Mouse (Mus musculus) hindbrain, embryonic 12.5 days (tissue): ENCODE data around the gene Etl4. TPM values are rescaled to one million over a fixed set of nuclear protein-coding genes. Genes with fewer than 3 reads are reported as not detected.

Experiments used
- ATAC-seq: fragments of 200-750 bp; cut with Nextera tagmentation; 2 replicates; pipeline ENCODE4 v1.8.0; 2017; ENCODE audit warnings: moderate TSS enrichment; ENCODE audit not compliant: low FRiP score
- H3K27ac ChIP-seq: fragments of 300-500 bp; sonication (generic); 2 replicates; pipeline ENCODE4 v1.5.1; 2016; ENCODE audit warnings: mild to moderate bottlenecking
- H3K27me3 ChIP-seq: fragments of 300-500 bp; sonication (generic); 2 replicates; pipeline ENCODE4 v1.6.1; 2016; ENCODE audit warnings: mild to moderate bottlenecking
- H3K36me3 ChIP-seq: fragments of 300-500 bp; sonication (generic); 2 replicates; pipeline ENCODE4 v1.6.1; 2016; ENCODE audit warnings: mild to moderate bottlenecking
- H3K4me1 ChIP-seq: fragments of 300-500 bp; sonication (generic); 2 replicates; pipeline ENCODE4 v1.6.1; 2016
- H3K4me2 ChIP-seq: fragments of 300-500 bp; sonication (generic); replicated peaks from 2 replicates; pipeline ENCODE4 v1.6.1; 2016; ENCODE audit warnings: mild to moderate bottlenecking
- H3K4me3 ChIP-seq: fragments of 300-500 bp; sonication (generic); 2 replicates; pipeline ENCODE4 v1.5.1; 2016; ENCODE audit warnings: mild to moderate bottlenecking
- H3K9ac ChIP-seq: fragments of 300-500 bp; sonication (generic); 2 replicates; pipeline ENCODE4 v1.6.1; 2016; ENCODE audit warnings: mild to moderate bottlenecking, moderate library complexity
- H3K9me3 ChIP-seq: fragments of 300-500 bp; sonication (generic); replicated peaks from 2 replicates; pipeline ENCODE4 v1.6.1; 2016; ENCODE audit warnings: mild to moderate bottlenecking
- WGBS: fragments of 180-500 bp; shearing (Covaris S2); methylation state at CpG from one replicate; pipeline ENCODE4 v1.1.7; 2016; 5-methylcytosine and 5-hydroxymethylcytosine counted together
- polyA plus RNA-seq: library from polyadenylated mRNA; unstranded; fragments of >200 nt; fragmentation: Nextera tagmentation; extraction: Ambion mirVana; gene quantifications from 2 replicates; pipeline ENCODE4 v1.2.1, GENCODE M21; 2016

Gene Etl4
- polyA plus RNA-seq, 1 experiment from 2014 or later = 18.7 TPM

DNA sequence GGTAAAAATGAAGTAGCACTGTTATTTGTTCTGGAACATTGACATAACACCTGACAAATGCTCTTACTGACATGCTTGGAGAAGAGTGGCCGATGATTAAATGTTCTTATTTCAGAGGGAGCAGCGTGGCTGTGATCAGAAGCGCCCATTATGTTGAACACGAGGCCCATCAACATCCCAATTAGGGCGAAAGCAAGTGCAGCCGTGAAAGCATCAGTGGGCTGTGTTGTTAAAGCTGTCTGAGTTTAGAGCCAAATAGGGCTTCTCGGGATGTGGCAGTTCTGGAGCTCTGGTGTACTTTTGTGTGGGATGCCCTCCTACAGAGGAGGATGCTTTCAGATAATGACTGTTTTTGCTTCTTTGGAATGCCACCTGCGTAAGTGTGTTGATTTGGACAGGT, 699.6 kb downstream of the Etl4 start:
- Histone ChIP-seq H3K4me3 (no peak overlapping the region), H3K27ac (no peak overlapping the region), H3K36me3 (no peaks in the 10 kb centered on the region), H3K9ac (no peak overlapping the region), H3K9me3 (no peaks in the 10 kb centered on the region), H3K4me1 (no peaks in the 10 kb centered on the region), H3K27me3 (no peaks in the 10 kb centered on the region), H3K4me2 (no peak overlapping the region)
- ATAC-seq = no peak
- 73% methylated on average over 8 of the region's 8 CpGs for WGBS

DNA sequence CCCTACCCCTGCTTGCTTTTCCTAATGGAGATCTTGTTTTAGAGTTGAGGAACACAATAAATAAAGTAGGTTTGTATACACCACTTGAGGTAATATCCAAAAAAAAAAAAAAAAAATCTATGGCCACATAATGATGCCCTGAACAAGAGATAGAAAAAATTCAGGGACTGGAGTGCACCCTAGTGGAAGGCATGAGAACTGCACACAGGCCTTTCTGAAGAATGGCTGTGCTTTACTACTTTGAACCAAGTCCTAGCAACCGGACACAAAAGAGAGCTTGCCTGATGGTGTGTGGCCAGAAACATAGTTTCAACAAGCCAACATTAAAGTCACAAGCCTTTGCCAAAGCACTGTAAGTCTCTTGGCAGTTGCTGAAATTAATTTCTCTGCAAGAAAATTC, 706.4 kb downstream of the Etl4 start:
- Histone ChIP-seq H3K27ac (no peak overlapping the region), H3K4me3 (no peak overlapping the region), H3K36me3 (no peaks in the 10 kb centered on the region), H3K4me2 (no peak overlapping the region), H3K27me3 (no peaks in the 10 kb centered on the region), H3K9me3 (no peaks in the 10 kb centered on the region), H3K9ac (no peak overlapping the region), H3K4me1 (no peaks in the 10 kb centered on the region)
- 65% methylated on average over 1 of the region's 1 CpGs for WGBS
- ATAC-seq = no peak

DNA sequence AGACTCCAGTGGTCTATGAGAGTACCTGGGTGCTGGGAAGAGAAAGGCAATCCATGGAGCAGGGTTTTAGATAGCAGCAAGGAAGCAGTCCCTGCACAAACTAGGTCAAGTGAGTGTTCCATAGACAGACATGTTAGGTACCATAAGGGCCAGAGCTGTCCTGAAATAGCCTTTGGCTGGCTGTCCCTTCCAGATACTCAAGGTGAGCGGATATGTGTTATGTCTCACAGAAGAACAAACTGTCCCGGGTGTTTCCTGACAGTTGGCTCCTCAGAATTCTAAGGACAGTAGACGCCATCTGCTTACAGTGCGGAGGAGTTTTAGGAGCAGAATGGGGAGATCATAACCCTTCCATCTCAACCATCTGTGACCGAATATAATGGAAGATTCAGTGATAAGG, 708.8 kb downstream of the Etl4 start:
- Histone ChIP-seq H3K9me3 (no peaks in the 10 kb centered on the region), H3K36me3 (no peaks in the 10 kb centered on the region), H3K27ac (no peak overlapping the region), H3K4me1 (no peaks in the 10 kb centered on the region), H3K4me3 (no peak overlapping the region), H3K4me2 (no peak overlapping the region), H3K9ac (no peak overlapping the region), H3K27me3 (no peaks in the 10 kb centered on the region)
- WGBS = 93% methylated on average over 5 of the region's 5 CpGs
- ATAC-seq = no peak

DNA sequence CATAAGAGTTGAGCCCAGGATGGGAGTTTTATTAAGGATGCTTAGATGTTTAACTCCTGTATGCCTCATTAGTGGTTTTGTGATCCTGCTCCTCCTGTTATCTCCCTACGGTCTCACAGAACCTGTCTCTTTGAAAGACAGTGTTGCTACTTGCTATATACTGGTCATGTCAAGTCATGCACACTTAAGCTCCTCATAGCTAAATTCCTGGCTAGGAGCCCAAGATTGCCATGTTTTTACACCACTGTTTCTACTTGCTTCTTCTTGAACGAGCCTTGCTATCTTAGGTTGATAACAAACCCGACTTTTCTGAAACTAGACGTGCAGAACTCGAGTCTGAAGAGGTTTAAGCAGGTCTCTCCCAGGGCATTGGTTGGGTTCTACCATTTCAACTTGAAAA, 710.3 kb downstream of the Etl4 start:
- 91% methylated on average over 5 of the region's 5 CpGs for WGBS
- Histone ChIP-seq H3K36me3 (no peaks in the 10 kb centered on the region), H3K9ac (no peak overlapping the region), H3K27me3 (no peaks in the 10 kb centered on the region), H3K4me2 (no peak overlapping the region), H3K27ac (no peak overlapping the region), H3K4me1 (no peaks in the 10 kb centered on the region), H3K9me3 (no peaks in the 10 kb centered on the region), H3K4me3 (no peak overlapping the region)
- no peak for ATAC-seq

DNA sequence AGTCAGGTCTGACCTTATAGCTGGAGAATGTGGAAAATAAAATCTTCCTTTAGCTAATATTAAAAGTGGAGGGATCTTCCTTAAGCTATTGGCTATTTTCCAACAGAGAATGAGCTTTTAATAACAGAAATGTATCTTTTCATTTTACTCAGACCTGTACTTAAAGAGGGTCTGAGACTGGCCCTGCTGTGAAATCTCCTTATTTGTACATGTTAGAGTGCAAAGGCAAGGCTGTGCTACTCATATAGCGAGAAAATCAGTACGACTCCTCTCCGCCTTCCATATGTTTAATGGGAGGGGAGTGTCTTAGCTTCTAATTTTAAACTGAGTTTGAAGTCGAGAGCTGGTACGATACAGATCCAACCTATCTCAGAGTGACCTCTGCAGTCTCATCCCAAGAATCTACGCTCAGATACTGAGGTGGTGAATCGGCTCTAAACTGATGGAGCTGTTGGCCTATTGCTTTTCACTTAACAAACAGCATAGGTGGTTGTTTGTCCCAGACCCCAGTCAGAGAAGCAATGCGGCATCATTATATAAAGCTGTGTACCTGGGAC, 719.7 kb downstream of the Etl4 start:
- Histone ChIP-seq H3K4me3 (no peak overlapping the region), H3K27ac (no peak overlapping the region), H3K4me2 (no peak overlapping the region), H3K4me1 (no peaks in the 10 kb centered on the region), H3K9ac (no peak overlapping the region), H3K9me3 (no peaks in the 10 kb centered on the region), H3K36me3 (no peaks in the 10 kb centered on the region), H3K27me3 (no peaks in the 10 kb centered on the region)
- ATAC-seq = no peak
- 92% methylated on average over 8 of the region's 8 CpGs for WGBS

DNA sequence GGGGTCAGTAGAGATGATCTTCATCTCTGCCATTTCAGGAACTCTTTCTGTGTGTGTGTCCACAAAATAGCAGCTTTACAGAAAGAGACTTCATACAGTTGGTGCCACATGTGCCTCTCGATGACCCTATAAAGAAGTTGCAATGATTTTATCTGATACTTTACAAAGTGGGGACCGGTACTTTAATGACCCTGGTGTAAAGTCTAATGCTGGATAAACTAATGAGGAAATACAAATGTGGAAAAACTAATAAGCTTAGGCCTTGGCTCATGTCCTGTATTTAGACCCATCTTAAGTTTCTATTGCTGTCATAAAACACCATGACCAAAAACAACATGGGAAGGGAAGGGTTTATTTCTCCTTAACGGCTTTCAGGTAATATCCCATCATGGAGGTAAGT, 729.0 kb downstream of the Etl4 start:
- Histone ChIP-seq H3K9me3 (no peaks in the 10 kb centered on the region), H3K27me3 (no peaks in the 10 kb centered on the region), H3K4me3 (no peak overlapping the region), H3K36me3 (no peaks in the 10 kb centered on the region), H3K9ac (no peak overlapping the region), H3K27ac (no peak overlapping the region), H3K4me1 (no peaks in the 10 kb centered on the region), H3K4me2 (no peak overlapping the region)
- no peak for ATAC-seq
- 92% methylated on average over 3 of the region's 3 CpGs for WGBS

DNA sequence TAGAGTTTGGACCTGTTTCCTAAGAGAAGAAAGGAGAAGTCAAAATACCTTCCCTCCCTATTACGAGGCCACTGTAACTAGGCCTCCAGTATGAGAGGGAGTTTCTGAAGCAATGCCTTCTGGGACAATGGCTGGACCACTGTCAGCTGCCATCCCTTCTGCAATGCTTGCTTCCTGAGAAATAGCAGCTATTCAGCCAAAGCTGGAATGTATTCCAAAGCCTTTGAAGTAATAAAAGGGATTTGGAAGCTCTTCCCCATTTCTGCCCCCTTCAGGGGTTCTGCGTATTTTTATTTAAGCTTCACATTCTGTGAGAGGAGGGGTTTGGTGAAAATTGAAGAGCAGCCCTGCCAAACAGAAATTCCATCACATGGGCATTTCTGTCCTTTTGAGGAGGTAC, 730.1 kb downstream of the Etl4 start:
- H3K4me2 ChIP-seq = no peak overlapping the region
- no peaks in the 10 kb centered on the region for H3K27me3 ChIP-seq
- H3K9ac ChIP-seq = no peak overlapping the region
- ATAC-seq = no peak
- 82% methylated on average over 2 of the region's 2 CpGs for WGBS
- no peaks in the 10 kb centered on the region for H3K9me3 ChIP-seq
- no peaks in the 10 kb centered on the region for H3K36me3 ChIP-seq
- no peak overlapping the region for H3K4me3 ChIP-seq
- no peak overlapping the region for H3K27ac ChIP-seq
- no peaks in the 10 kb centered on the region for H3K4me1 ChIP-seq

DNA sequence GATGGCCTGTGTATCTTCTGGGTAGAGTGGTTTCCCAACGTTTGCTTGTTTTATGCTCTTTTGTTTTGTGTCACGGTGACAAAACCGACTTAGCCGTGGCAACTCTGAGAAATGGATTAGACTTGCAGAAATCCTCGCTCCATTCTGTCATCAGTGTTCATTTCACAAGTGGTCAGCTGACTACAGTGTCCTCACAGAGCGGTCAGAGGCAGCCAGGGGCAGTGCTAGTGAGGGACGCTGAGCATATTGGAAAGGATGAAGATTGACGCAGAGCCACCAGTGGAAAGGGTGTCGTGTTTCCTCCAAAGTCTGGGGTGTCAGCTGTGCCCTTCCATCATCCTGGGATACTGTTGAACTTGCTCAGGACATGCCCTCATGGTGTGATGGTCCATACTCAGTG, 733.2 kb downstream of the Etl4 start:
- WGBS = 73% methylated on average over 9 of the region's 9 CpGs

DNA sequence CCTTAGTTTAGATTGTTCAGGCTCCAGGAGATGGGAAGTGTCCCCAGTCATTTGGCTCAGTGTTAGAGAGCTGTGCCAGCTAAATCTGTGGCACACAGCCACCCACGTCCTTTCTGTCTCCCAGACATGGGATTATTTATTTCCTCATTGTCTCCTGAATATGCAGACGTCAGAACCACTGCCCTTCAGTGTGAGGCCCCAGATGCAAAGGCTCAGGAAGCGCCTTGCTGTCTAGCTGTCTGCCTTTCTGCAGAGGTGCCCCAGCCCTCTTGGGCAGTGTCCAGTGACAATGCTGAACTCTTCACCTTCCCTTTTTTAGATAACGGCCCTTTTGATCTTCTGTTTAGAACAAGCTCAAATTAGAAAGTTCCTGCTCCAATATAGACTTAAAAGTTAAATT, 740.2 kb downstream of the Etl4 start:
- Histone ChIP-seq H3K4me2 (no peak overlapping the region), H3K9ac (no peak overlapping the region), H3K27ac (no peak overlapping the region), H3K27me3 (no peaks in the 10 kb centered on the region), H3K4me3 (no peak overlapping the region), H3K9me3 (no peaks in the 10 kb centered on the region), H3K4me1 (no peaks in the 10 kb centered on the region), H3K36me3 (no peaks in the 10 kb centered on the region)
- no peak for ATAC-seq
- 41% methylated on average over 4 of the region's 4 CpGs for WGBS

More for the DNA sequence above, 733.2 kb downstream of the Etl4 start:
- Histone ChIP-seq H3K27me3 (no peaks in the 10 kb centered on the region), H3K27ac (no peak overlapping the region), H3K4me3 (no peak overlapping the region), H3K9me3 (no peaks in the 10 kb centered on the region), H3K4me1 (no peaks in the 10 kb centered on the region), H3K4me2 (no peak overlapping the region), H3K36me3 (no peaks in the 10 kb centered on the region), H3K9ac (no peak overlapping the region)
- no peak for ATAC-seq

DNA sequence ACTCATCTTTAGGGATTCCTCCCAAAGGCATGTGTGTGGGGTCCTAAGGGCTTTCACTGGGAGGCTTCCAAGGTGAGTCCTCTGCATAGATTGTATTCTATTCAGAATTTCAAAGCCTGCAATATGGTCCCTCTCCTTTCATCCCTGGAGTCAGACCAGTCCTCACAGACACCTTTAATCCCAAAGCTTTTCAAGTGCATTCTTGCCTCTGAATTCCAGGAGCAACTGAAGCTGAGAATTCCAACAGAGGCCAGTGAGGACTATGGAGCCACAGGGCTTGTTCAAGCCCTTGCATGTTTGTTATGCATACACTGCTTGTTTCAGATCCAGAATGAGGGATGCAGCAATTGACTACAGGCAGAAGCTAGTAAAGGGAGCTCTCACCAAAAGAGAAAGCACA, 743.5 kb downstream of the Etl4 start:
- Histone ChIP-seq H3K36me3 (no peaks in the 10 kb centered on the region), H3K27ac (no peak overlapping the region), H3K9ac (no peak overlapping the region), H3K4me3 (no peak overlapping the region), H3K4me2 (no peak overlapping the region), H3K9me3 (no peaks in the 10 kb centered on the region), H3K27me3 (no peaks in the 10 kb centered on the region), H3K4me1 (no peaks in the 10 kb centered on the region)
- ATAC-seq = no peak

DNA sequence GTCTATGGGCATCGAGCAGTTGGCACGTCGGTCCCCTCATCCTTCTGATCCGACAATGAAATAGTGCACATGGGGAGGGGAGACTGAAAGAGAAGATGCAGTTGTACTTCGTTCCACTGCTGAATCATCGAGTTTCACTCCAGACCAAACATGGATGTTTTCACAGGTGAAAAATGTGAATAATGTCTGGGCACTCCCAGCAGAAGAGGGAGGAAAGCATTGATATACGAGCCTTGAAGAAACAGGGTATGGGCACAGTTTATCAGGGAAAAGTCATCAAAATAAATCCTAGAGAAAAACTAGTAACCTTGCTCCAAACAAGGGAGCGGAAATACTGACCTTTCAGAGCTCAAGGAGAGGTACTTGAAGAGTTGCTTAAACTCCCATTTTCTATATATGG, 744.5 kb downstream of the Etl4 start:
- H3K4me2 ChIP-seq = no peak overlapping the region
- H3K27ac ChIP-seq = no peak overlapping the region
- WGBS = 77% methylated on average over 8 of the region's 8 CpGs
- no peaks in the 10 kb centered on the region for H3K4me1 ChIP-seq
- no peaks in the 10 kb centered on the region for H3K9me3 ChIP-seq
- H3K4me3 ChIP-seq = no peak overlapping the region
- ATAC-seq = no peak
- H3K9ac ChIP-seq = no peak overlapping the region
- no peaks in the 10 kb centered on the region for H3K27me3 ChIP-seq
- H3K36me3 ChIP-seq = no peaks in the 10 kb centered on the region

DNA sequence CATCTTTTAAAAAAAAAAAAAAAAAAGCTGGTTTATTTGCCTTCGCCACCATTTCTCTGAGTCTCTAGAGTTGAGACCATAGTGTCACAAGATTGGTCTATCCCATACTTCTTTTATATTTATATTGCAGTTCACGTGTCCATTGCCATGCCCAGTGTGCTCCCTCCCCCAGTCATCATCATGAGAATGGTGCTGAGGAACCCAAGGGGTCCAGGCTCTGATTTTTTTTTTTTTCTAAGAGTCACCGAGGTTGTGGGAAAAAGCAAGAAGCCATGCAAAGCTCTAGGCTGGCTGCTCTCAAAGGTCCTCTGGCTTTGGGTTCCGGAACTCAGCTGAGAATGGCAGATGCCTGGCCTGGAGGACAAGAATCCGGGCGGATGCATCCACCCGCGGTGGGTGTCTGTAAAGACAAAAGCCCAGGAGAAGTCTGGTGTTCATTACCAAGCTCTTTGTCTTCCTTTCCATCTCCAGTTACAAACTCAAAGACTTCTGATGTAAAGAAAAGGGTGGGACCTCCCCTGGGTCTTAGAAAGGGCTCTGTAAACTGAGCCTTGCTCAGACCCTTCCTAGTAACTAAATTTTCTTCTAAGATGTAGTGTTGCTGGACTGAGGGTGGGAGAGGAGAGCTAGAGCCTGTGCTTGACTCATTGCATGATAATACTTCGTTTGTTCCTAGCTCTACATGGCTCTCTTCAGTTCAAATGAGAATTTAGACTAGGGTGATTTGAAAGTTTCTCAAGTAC, 745.2 kb downstream of the Etl4 start:
- H3K4me1 ChIP-seq = no peaks in the 10 kb centered on the region
- H3K27ac ChIP-seq = no peak overlapping the region
- WGBS = 25% methylated on average over 9 of the region's 9 CpGs
- H3K9me3 ChIP-seq = no peaks in the 10 kb centered on the region
- no peaks in the 10 kb centered on the region for H3K27me3 ChIP-seq
- H3K9ac ChIP-seq = no peak overlapping the region
- no peak overlapping the region for H3K4me2 ChIP-seq
- H3K4me3 ChIP-seq = no peak overlapping the region
- H3K36me3 ChIP-seq = no peaks in the 10 kb centered on the region
- ATAC-seq = no peak

DNA sequence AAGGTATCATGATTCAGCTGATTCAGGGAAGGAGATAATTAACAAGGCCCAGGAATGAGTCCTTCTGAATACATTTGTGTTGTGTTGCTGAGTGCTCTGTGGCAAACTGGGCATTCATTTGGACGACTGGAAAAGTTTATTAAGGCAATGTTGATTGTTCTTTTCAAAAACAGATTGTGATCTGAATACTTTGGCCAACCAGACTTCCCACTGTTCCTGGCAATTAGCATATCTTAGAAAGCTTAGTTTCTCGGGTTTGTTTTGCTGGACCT, 745.7 kb downstream of the Etl4 start:
- Histone ChIP-seq H3K36me3 (no peaks in the 10 kb centered on the region), H3K9me3 (no peaks in the 10 kb centered on the region), H3K4me2 (no peak overlapping the region), H3K9ac (no peak overlapping the region), H3K4me3 (no peak overlapping the region), H3K4me1 (no peaks in the 10 kb centered on the region), H3K27ac (no peak overlapping the region), H3K27me3 (no peaks in the 10 kb centered on the region)
- ATAC-seq = no peak
- WGBS = 16% methylated on average over 2 of the region's 2 CpGs
